Mouse (Mus musculus) kidney, adult 2 months (tissue): Measurements from ENCODE around the gene Rnf144b. TPM values are rescaled to one million over a fixed set of nuclear protein-coding genes. Genes with fewer than 3 reads are reported as not detected.

Experiments
- DNase-seq: peaks from one replicate; pipeline ENCODE4 v3.0.0; 2021
- H3K27ac ChIP-seq: fragments of 200-500 bp; 2 replicates; pipeline ENCODE4 v1.5.1; 2012; ENCODE audit warnings: low read depth, low read length, control low read depth, inconsistent platforms; ENCODE audit not compliant: insufficient read depth
- H3K27me3 ChIP-seq: fragments of 200-500 bp; replicated peaks from 2 replicates; pipeline ENCODE4 v1.6.1; 2012; ENCODE audit warnings: mild to moderate bottlenecking, moderate library complexity, low read length, inconsistent platforms; ENCODE audit not compliant: control insufficient read depth, insufficient read depth
- H3K36me3 ChIP-seq: fragments of 200-500 bp; 2 replicates; pipeline ENCODE4 v1.6.1; 2012; ENCODE audit warnings: mild to moderate bottlenecking, moderate library complexity, low read length, inconsistent platforms; ENCODE audit not compliant: control insufficient read depth, insufficient read depth
- H3K4me1 ChIP-seq: fragments of 200-500 bp; 2 replicates; pipeline ENCODE4 v1.6.1; 2011; ENCODE audit warnings: low read length; ENCODE audit not compliant: control insufficient read depth, insufficient read depth
- H3K4me3 ChIP-seq: fragments of 200-500 bp; 2 replicates; pipeline ENCODE4 v1.5.1; 2011; ENCODE audit warnings: mild to moderate bottlenecking, low read depth, low read length, control low read depth; ENCODE audit not compliant: insufficient read depth
- CTCF ChIP-seq: fragments of 200-500 bp; conservative IDR thresholded peaks from 2 replicates; pipeline ENCODE4 v1.5.1; 2011; ENCODE audit warnings: low read depth, mild to moderate bottlenecking, control low read depth, low read length, moderate library complexity, mixed read lengths; ENCODE audit not compliant: insufficient read depth, insufficient read length
- POLR2A ChIP-seq: fragments of 200-500 bp; IDR thresholded peaks from one replicate; pipeline ENCODE4 v1.6.1; 2011; ENCODE audit warnings: low read depth, low read length, control low read depth
- WGBS: fragments of 180-500 bp; shearing (Covaris S2); methylation state at CpG from one replicate; pipeline ENCODE4 v1.1.7; 2018; 5-methylcytosine and 5-hydroxymethylcytosine counted together
- polyA plus RNA-seq: library from polyadenylated mRNA; depleted of rRNA; stranded (reverse); fragments of >200 nt; gene quantifications from 2 replicates; pipeline ENCODE4 v1.2.3, GENCODE M21; 2012

The Rnf144b gene
- polyA plus RNA-seq, 1 experiment, result 3.1 TPM

GRCm38 (mm10) chr13:47210496-47210895 lies 88.0 kb downstream of the Rnf144b start:
- no peak overlapping the region for H3K4me3 ChIP-seq
- TF ChIP-seq CTCF (no peak), POLR2A (no peak)
- no peak overlapping the region for H3K27ac ChIP-seq
- no peaks in the 10 kb centered on the region for H3K4me1 ChIP-seq
- 80% methylated on average over 4 of the region's 4 CpGs for WGBS
- H3K36me3 ChIP-seq, result no peaks in the 10 kb centered on the region
- DNase-seq, result no peak
- H3K27me3 ChIP-seq, result no peaks in the 10 kb centered on the region

GRCm38 (mm10) chr13:47210992-47211391 lies 88.5 kb downstream of the Rnf144b start:
- TF ChIP-seq CTCF, result no peak
- TF ChIP-seq POLR2A, result no peak
- WGBS, result 77% methylated on average over 6 of the region's 6 CpGs
- no peak overlapping the region for H3K27ac ChIP-seq
- DNase-seq, result no peak
- no peak overlapping the region for H3K4me3 ChIP-seq
- no peaks in the 10 kb centered on the region for H3K4me1 ChIP-seq
- H3K27me3 ChIP-seq, result no peaks in the 10 kb centered on the region
- no peaks in the 10 kb centered on the region for H3K36me3 ChIP-seq

- Histone ChIP-seq H3K27ac (no peak overlapping the region), H3K4me3 (no peak overlapping the region), H3K4me1 (no peaks in the 10 kb centered on the region), H3K36me3 (no peaks in the 10 kb centered on the region), H3K27me3 (no peaks in the 10 kb centered on the region)
- DNase-seq, result no peak
- TF ChIP-seq CTCF (no peak), POLR2A (no peak)
- 84% methylated on average over 7 of the region's 7 CpGs for WGBS
These were observed 89.1 kb downstream of the Rnf144b start for GRCm38 (mm10) chr13:47211581-47211980.

GRCm38 (mm10) chr13:47213817-47214216 lies 91.4 kb downstream of the Rnf144b start:
- Histone ChIP-seq H3K4me1 (no peaks in the 10 kb centered on the region), H3K27ac (no peak overlapping the region), H3K27me3 (no peaks in the 10 kb centered on the region), H3K36me3 (no peaks in the 10 kb centered on the region), H3K4me3 (no peak overlapping the region)
- no peak for DNase-seq
- WGBS, result 94% methylated on average over 10 of the region's 10 CpGs
- no peak for TF ChIP-seq POLR2A

GRCm38 (mm10) chr13:47214895-47215294 lies 92.4 kb downstream of the Rnf144b start:
- TF ChIP-seq POLR2A (no peak), CTCF (no peak)
- Histone ChIP-seq H3K36me3 (no peaks in the 10 kb centered on the region), H3K27me3 (no peaks in the 10 kb centered on the region), H3K27ac (no peak overlapping the region), H3K4me3 (no peak overlapping the region), H3K4me1 (no peaks in the 10 kb centered on the region)
- DNase-seq, result peak; percentile 55
- WGBS, result 56% methylated on average over 5 of the region's 5 CpGs

GRCm38 (mm10) chr13:47215815-47216585 lies 93.5 kb downstream of the Rnf144b start:
- TF ChIP-seq CTCF, result no peak
- no peak for TF ChIP-seq POLR2A
- WGBS, result 74% methylated on average over 20 of the region's 20 CpGs

GRCm38 (mm10) chr13:47217107-47217571 lies 94.7 kb downstream of the Rnf144b start:
- WGBS, result 54% methylated on average over 5 of the region's 5 CpGs
- H3K4me3 ChIP-seq, result no peak overlapping the region

More at GRCm38 (mm10) chr13:47215815-47216585, 93.5 kb downstream of the Rnf144b start:
- Histone ChIP-seq H3K27ac (peak overlapping the region; percentile 68), H3K4me3 (no peak overlapping the region), H3K4me1 (no peaks in the 10 kb centered on the region), H3K36me3 (no peaks in the 10 kb centered on the region), H3K27me3 (no peaks in the 10 kb centered on the region)
- DNase-seq, result peak; percentile 14

More at GRCm38 (mm10) chr13:47217107-47217571, 94.7 kb downstream of the Rnf144b start:
- peak; percentile 76 for DNase-seq
- H3K4me1 ChIP-seq, result no peaks in the 10 kb centered on the region
- peak overlapping the region; percentile 85 for H3K27ac ChIP-seq
- no peaks in the 10 kb centered on the region for H3K36me3 ChIP-seq
- no peak for TF ChIP-seq POLR2A
- no peak for TF ChIP-seq CTCF
- no peaks in the 10 kb centered on the region for H3K27me3 ChIP-seq
